ENCODE assay signal across 8 mouse cellular contexts in genomic region chr4:56090796-56091195, GRCm38 (mm10).
DNase-seq lines count a peak whose midpoint lies in the region.

No protein-coding gene starts in this region.

- no peaks in the 10 kb centered on the region for H3K36me3 ChIP-seq in heart, embryonic 10.5 days

- no peak overlapping the region for H3K27ac ChIP-seq in heart, embryonic 10.5 days

- 48% methylated on average over 1 of the region's 1 CpGs for WGBS in heart, embryonic 10.5 days

- no peaks in the 10 kb centered on the region for H3K4me1 ChIP-seq in heart, embryonic 10.5 days

- no peaks in the 10 kb centered on the region for H3K27me3 ChIP-seq in heart, embryonic 10.5 days (ENCODE audit: insufficient read depth, poor library complexity, severe bottlenecking)

- no peaks in the 10 kb centered on the region for H3K9me3 ChIP-seq in heart, embryonic 10.5 days

- peak; percentile 92 for DNase-seq in heart, adult 11 months
- no peak for DNase-seq in heart, embryonic 10.5 days (ENCODE audit: low spot score)
- DNase-seq in right cerebral cortex, postnatal 10 days (ENCODE audit: low spot score in 2 of 2): peak; percentile 28 to 31
- DNase-seq in right cerebral cortex, adult 2 months (ENCODE audit: low spot score in 2 of 2): no peak
- peak; percentile 63 for DNase-seq in cerebellum, adult 9-11 months
- peak; percentile 77 for DNase-seq in skeletal muscle tissue, adult 2 months (ENCODE audit: low read depth, low spot score)
- no peak for DNase-seq in embryo, embryonic 10.5 days (ENCODE audit: low spot score)
- no peak for DNase-seq in lung, postnatal 36 days

- no peak overlapping the region for H3K4me3 ChIP-seq in heart, embryonic 10.5 days

Comparison
In these comparisons a context has a peak if more than half of its experiments do, and no peak if none do; other contexts are left out.
1. DNase-seq: peak in heart, adult 11 months (single experiment), right cerebral cortex, postnatal 10 days (2 of 2), cerebellum, adult 9-11 months (single experiment) and skeletal muscle tissue, adult 2 months (single experiment); none in heart, embryonic 10.5 days (single experiment), right cerebral cortex, adult 2 months (0 of 2), embryo, embryonic 10.5 days (single experiment) and lung, postnatal 36 days (single experiment).